Mouse (Mus musculus) C2C12 (cell line): ENCODE measurements around the gene D8Ertd738e.

Experiments used
- CTCF ChIP-seq: IDR thresholded peaks from one replicate; pipeline ENCODE4 v1.5.1; 2011; ENCODE audit not compliant: control insufficient read depth, insufficient read depth, insufficient read length
- FOSL1 ChIP-seq: IDR thresholded peaks from one replicate; pipeline ENCODE4 v1.8.0; 2011; ENCODE audit warnings: mild to moderate bottlenecking, low read length; ENCODE audit not compliant: poor library complexity, insufficient read depth, severe bottlenecking
- MAX ChIP-seq: IDR thresholded peaks from one replicate; pipeline ENCODE4 v1.6.1; 2011; ENCODE audit warnings: mild to moderate bottlenecking, control low read depth

DNA sequence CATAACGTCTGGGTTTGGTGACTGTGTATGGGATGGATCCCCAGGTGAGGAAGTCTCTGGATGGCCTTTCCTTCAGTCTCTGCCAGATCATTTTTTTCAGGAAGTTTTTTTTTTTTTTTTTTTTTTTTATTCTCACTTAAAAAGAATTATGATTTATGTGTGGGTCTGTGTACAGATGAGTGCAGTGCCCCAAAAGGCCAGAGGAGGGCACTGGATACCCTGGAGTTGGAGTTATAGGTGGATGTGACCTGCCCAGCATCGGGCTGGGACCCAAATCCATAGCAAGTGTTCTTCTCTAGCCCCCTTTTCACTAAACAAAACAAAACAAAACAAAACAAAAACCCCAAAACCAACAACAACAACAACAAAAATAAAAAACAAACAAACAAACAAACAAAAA, 39.4 kb upstream of the D8Ertd738e start:
- no peak for TF ChIP-seq CTCF
- no peak for TF ChIP-seq MAX
- TF ChIP-seq FOSL1 = no peak
